Mouse (Mus musculus): ENCODE data around the gene Mylk2. TPM values are rescaled to one million over a fixed set of nuclear protein-coding genes. Genes with fewer than 3 reads are reported as not detected.

Gene Mylk2
- polyA plus RNA-seq, 1 experiment: not detected

GRCm38 (mm10) chr2:152950358-152951064, 39.4 kb downstream of the Mylk2 start:
- Histone ChIP-seq H3K27ac (ENCODE audit: insufficient read depth, low read length) (no peak overlapping the region), H3K4me1 (ENCODE audit: control insufficient read depth, insufficient read depth, low read length) (peaks cover 21% of the 10 kb centered on the region), H3K4me3 (replicated peaks; ENCODE audit: insufficient read depth, low read depth, low read length) (peak overlapping the region; percentile 87), H3K27me3 (ENCODE audit: control insufficient read depth, insufficient read depth, low read length) (no peaks in the 10 kb centered on the region)
- TF ChIP-seq CTCF (IDR thresholded peaks at IDR 0.05; ENCODE audit: borderline replicate concordance, insufficient read depth, low read depth, low read length) (no peak), POLR2A (IDR thresholded peaks at IDR 0.05; ENCODE audit: borderline replicate concordance, insufficient read depth, low read length) (no peak)
- peak in 1 of 2 experiments; percentile 44 for DNase-seq
- WGBS: 51% methylated on average over 11 of the region's 11 CpGs

GRCm38 (mm10) chr2:152951065-152951849, 40.1 kb downstream of the Mylk2 start, which contains the start of gene Dusp15:
Gene Dusp15, minus strand, starts transcription at chr2:152951698.
- 3% methylated on average over 51 of the region's 54 CpGs for WGBS
- Histone ChIP-seq H3K27me3 (ENCODE audit: control insufficient read depth, insufficient read depth, low read length) (no peaks in the 10 kb centered on the region), H3K4me3 (replicated peaks; ENCODE audit: insufficient read depth, low read depth, low read length) (peak within 1 kb of the TSS; percentile 87), H3K4me1 (ENCODE audit: control insufficient read depth, insufficient read depth, low read length) (peaks cover 21% of the 10 kb centered on the region), H3K27ac (ENCODE audit: insufficient read depth, low read length) (peak within 1 kb of the TSS; percentile 43; the same call in 1 of the 2 replicates)
- TF ChIP-seq POLR2A (IDR thresholded peaks at IDR 0.05; ENCODE audit: borderline replicate concordance, insufficient read depth, low read length) (peak; percentile 30; the same call in 1 of the 2 replicates), CTCF (IDR thresholded peaks at IDR 0.05; ENCODE audit: borderline replicate concordance, insufficient read depth, low read depth, low read length) (no peak)
- DNase-seq: peak; percentile 68 to 69

GRCm38 (mm10) chr2:152951850-152952720, 40.9 kb downstream of the Mylk2 start:
- Histone ChIP-seq H3K27me3 (ENCODE audit: control insufficient read depth, insufficient read depth, low read length) (no peaks in the 10 kb centered on the region), H3K27ac (ENCODE audit: insufficient read depth, low read length) (peak overlapping the region; percentile 2; the same call in 1 of the 2 replicates), H3K4me3 (replicated peaks; ENCODE audit: insufficient read depth, low read depth, low read length) (peak overlapping the region; percentile 87), H3K4me1 (ENCODE audit: control insufficient read depth, insufficient read depth, low read length) (peaks cover 17% of the 10 kb centered on the region)
- no peak for TF ChIP-seq CTCF (IDR thresholded peaks at IDR 0.05; ENCODE audit: borderline replicate concordance, insufficient read depth, low read depth, low read length)
- TF ChIP-seq POLR2A (IDR thresholded peaks at IDR 0.05; ENCODE audit: borderline replicate concordance, insufficient read depth, low read length): no peak; the same call in 1 of the 2 replicates
- 19% methylated on average over 13 of the region's 13 CpGs for WGBS
- no peak for DNase-seq

- Histone ChIP-seq H3K4me1 (ENCODE audit: control insufficient read depth, insufficient read depth, low read length) (no peaks in the 10 kb centered on the region), H3K27me3 (ENCODE audit: control insufficient read depth, insufficient read depth, low read length) (no peaks in the 10 kb centered on the region), H3K27ac (ENCODE audit: insufficient read depth, low read length) (no peak overlapping the region), H3K4me3 (replicated peaks; ENCODE audit: insufficient read depth, low read depth, low read length) (no peak overlapping the region)
- no peak for DNase-seq
- TF ChIP-seq POLR2A (IDR thresholded peaks at IDR 0.05; ENCODE audit: borderline replicate concordance, insufficient read depth, low read length) (no peak), CTCF (IDR thresholded peaks at IDR 0.05; ENCODE audit: borderline replicate concordance, insufficient read depth, low read depth, low read length) (no peak)
- WGBS: 74% methylated on average over 3 of the region's 3 CpGs
These were observed 47.0 kb downstream of the Mylk2 start for GRCm38 (mm10) chr2:152958116-152958515.

GRCm38 (mm10) chr2:152962091-152962793, 51.1 kb downstream of the Mylk2 start, which contains the start of gene Ttll9:
Gene Ttll9, plus strand, starts transcription at chr2:152962485.
- H3K4me3 ChIP-seq (replicated peaks; ENCODE audit: insufficient read depth, low read depth, low read length): peak within 1 kb of the TSS; percentile 61
- H3K27ac ChIP-seq (ENCODE audit: insufficient read depth, low read length): no peak within 1 kb of the TSS
- peak; percentile 84 to 86 for DNase-seq
- TF ChIP-seq POLR2A (IDR thresholded peaks at IDR 0.05; ENCODE audit: borderline replicate concordance, insufficient read depth, low read length): no peak
- no peak for TF ChIP-seq CTCF (IDR thresholded peaks at IDR 0.05; ENCODE audit: borderline replicate concordance, insufficient read depth, low read depth, low read length)
- no peaks in the 10 kb centered on the region for H3K4me1 ChIP-seq (ENCODE audit: control insufficient read depth, insufficient read depth, low read length)
- under 1% methylated on average over 34 of the region's 34 CpGs for WGBS
- H3K27me3 ChIP-seq (ENCODE audit: control insufficient read depth, insufficient read depth, low read length): no peaks in the 10 kb centered on the region

GRCm38 (mm10) chr2:152965555-152965954, 54.4 kb downstream of the Mylk2 start:
- Histone ChIP-seq H3K4me1 (ENCODE audit: control insufficient read depth, insufficient read depth, low read length) (no peaks in the 10 kb centered on the region), H3K4me3 (replicated peaks; ENCODE audit: insufficient read depth, low read depth, low read length) (no peak overlapping the region), H3K27ac (ENCODE audit: insufficient read depth, low read length) (no peak overlapping the region), H3K27me3 (ENCODE audit: control insufficient read depth, insufficient read depth, low read length) (no peaks in the 10 kb centered on the region)
- WGBS: 84% methylated on average over 4 of the region's 4 CpGs
- DNase-seq: no peak
- no peak for TF ChIP-seq CTCF (IDR thresholded peaks at IDR 0.05; ENCODE audit: borderline replicate concordance, insufficient read depth, low read depth, low read length)

Other genes with a start within 250 kb of the Mylk2 start
- 80.5 and 83.5 TPM in 2 replicates for gene H13, start 241.9 kb upstream of the Mylk2 start, polyA plus RNA-seq (2012; rRNA removed)
- gene Mcts2, start 224.3 kb upstream of the Mylk2 start, polyA plus RNA-seq (2012; rRNA removed): 19.2 and 19.9 TPM in 2 replicates
- gene Id1, start 175.1 kb upstream of the Mylk2 start, polyA plus RNA-seq (2012; rRNA removed): 63.8 and 68.7 TPM in 2 replicates
- 9.2 and 9.7 TPM in 2 replicates for gene Cox4i2, start 157.2 kb upstream of the Mylk2 start, polyA plus RNA-seq (2012; rRNA removed)
- 141 and 142 TPM in 2 replicates for gene Bcl2l1, start 79.6 kb upstream of the Mylk2 start, polyA plus RNA-seq (2012; rRNA removed)
- 1.2 TPM in 2 replicates for gene Tpx2, start 63.4 kb upstream of the Mylk2 start, polyA plus RNA-seq (2012; rRNA removed)
- gene Foxs1, start 21.9 kb downstream of the Mylk2 start, polyA plus RNA-seq (2012; rRNA removed): 1.2 and 1.9 TPM in 2 replicates
- 73.1 and 73.6 TPM in 2 replicates for gene Dusp15, start 40.3 kb downstream of the Mylk2 start, polyA plus RNA-seq (2012; rRNA removed)
- gene Ttll9, start 51.1 kb downstream of the Mylk2 start, polyA plus RNA-seq (2012; rRNA removed): 4.6 and 4.8 TPM in 2 replicates
- gene Pdrg1, start 104.1 kb downstream of the Mylk2 start, polyA plus RNA-seq (2012; rRNA removed): 131 and 133 TPM in 2 replicates
- 9.5 and 11.6 TPM in 2 replicates for gene Xkr7, start 120.5 kb downstream of the Mylk2 start, polyA plus RNA-seq (2012; rRNA removed)
- 9.0 and 11.4 TPM in 2 replicates for gene Ccm2l, start 154.6 kb downstream of the Mylk2 start, polyA plus RNA-seq (2012; rRNA removed)
- gene Hck, start 197.1 kb downstream of the Mylk2 start, polyA plus RNA-seq (2012; rRNA removed): 1.2 and 1.4 TPM in 2 replicates
- 78.6 and 82.5 TPM in 2 replicates for gene Tm9sf4, start 250.0 kb downstream of the Mylk2 start, polyA plus RNA-seq (2012; rRNA removed)

Measured in cerebellum, adult 2 months (tissue).